ENCODE assay signal across 24 mouse cellular contexts in genomic region chr7:34698221-34698620, GRCm38 (mm10). TPM values are rescaled to one million over a fixed set of nuclear protein-coding genes. Genes with fewer than 3 reads are reported as not detected.
A peak's percentile ranks its signal among the peaks of the same experiment; 100 is the strongest.
DNase-seq lines count a peak whose midpoint lies in the region; ATAC-seq lines count a peak whose summit lies in the region.
"Had no signal": no experiment of that assay in that cellular context is flagged by ENCODE, and none has a peak within 500 bp of the region (broad histone marks: within the 10 kb centered on the region; RNA-seq: fewer than 3 reads in every experiment).

No protein-coding gene starts in this region.

- no peaks in the 10 kb centered on the region for H3K36me3 ChIP-seq in embryonic facial prominence, embryonic 11.5 days (replicated peaks; ENCODE audit: control insufficient read depth, insufficient read depth, low read depth, low read length)
- H3K36me3 ChIP-seq in embryonic facial prominence, embryonic 10.5 days (replicated peaks): no peaks in the 10 kb centered on the region
- H3K36me3 ChIP-seq in kidney, embryonic 16.5 days (ENCODE audit: insufficient read depth, low read length): no peaks in the 10 kb centered on the region
- H3K36me3 ChIP-seq in neural tube, embryonic 14.5 days (ENCODE audit: control insufficient read depth, insufficient read depth, low read length): no peaks in the 10 kb centered on the region
- H3K36me3 ChIP-seq: embryonic facial prominence, embryonic 12.5 days; embryonic facial prominence, embryonic 15.5 days; hindbrain, embryonic 12.5 days had no signal

- no peaks in the 10 kb centered on the region for H3K4me1 ChIP-seq in embryonic facial prominence, embryonic 11.5 days (ENCODE audit: control insufficient read depth, insufficient read depth, low read length)
- H3K4me1 ChIP-seq in embryonic facial prominence, embryonic 10.5 days: no peaks in the 10 kb centered on the region
- peaks cover 9% of the 10 kb centered on the region; the same call in 1 of the 2 replicates for H3K4me1 ChIP-seq in kidney, embryonic 16.5 days (ENCODE audit: insufficient read depth, low read length)
- 0 out of 2 replicates have a peak, but pooled peaks cover 3% of the 10 kb centered on the region for H3K4me1 ChIP-seq in neural tube, embryonic 14.5 days (ENCODE audit: control insufficient read depth, insufficient read depth, low read length)
- H3K4me1 ChIP-seq: embryonic facial prominence, embryonic 12.5 days; embryonic facial prominence, embryonic 15.5 days had no signal

- no peak overlapping the region for H3K9ac ChIP-seq in embryonic facial prominence, embryonic 11.5 days (replicated peaks; ENCODE audit: low read length)
- no peak overlapping the region for H3K9ac ChIP-seq in kidney, embryonic 16.5 days (replicated peaks; ENCODE audit: low read length)
- no peak overlapping the region for H3K9ac ChIP-seq in neural tube, embryonic 14.5 days (replicated peaks; ENCODE audit: low read depth, low read length)
- H3K9ac ChIP-seq: embryonic facial prominence, embryonic 12.5 days; embryonic facial prominence, embryonic 15.5 days; forebrain, postnatal 0 days; hindbrain, embryonic 12.5 days had no signal

- WGBS in embryonic facial prominence, embryonic 11.5 days: 86% methylated on average over 9 of the region's 9 CpGs
- 89% methylated on average over 9 of the region's 9 CpGs for WGBS in embryonic facial prominence, embryonic 10.5 days
- WGBS in kidney, embryonic 16.5 days: 16% methylated on average over 9 of the region's 9 CpGs
- 30% methylated on average over 9 of the region's 9 CpGs for WGBS in neural tube, embryonic 14.5 days

- no peaks in the 10 kb centered on the region for H3K9me3 ChIP-seq in embryonic facial prominence, embryonic 11.5 days (replicated peaks; ENCODE audit: control insufficient read depth, low read length)
- H3K9me3 ChIP-seq in embryonic facial prominence, embryonic 10.5 days: no peaks in the 10 kb centered on the region
- no peaks in the 10 kb centered on the region for H3K9me3 ChIP-seq in kidney, embryonic 16.5 days (ENCODE audit: low read length)
- H3K9me3 ChIP-seq in neural tube, embryonic 14.5 days (ENCODE audit: control insufficient read depth, low read length): no peaks in the 10 kb centered on the region
- H3K9me3 ChIP-seq: embryonic facial prominence, embryonic 12.5 days; embryonic facial prominence, embryonic 15.5 days; hindbrain, embryonic 12.5 days had no signal

- 0 out of 2 replicates have a peak, but pooled peaks have one; percentile 37 for ATAC-seq in embryonic facial prominence, embryonic 11.5 days (replicated peaks; ENCODE audit: insufficient number of reproducible peaks, low FRiP score, low TSS enrichment, low read depth)
- ATAC-seq in kidney, embryonic 16.5 days (ENCODE audit: low FRiP score, low TSS enrichment): 0 out of 2 replicates have a peak, but pooled peaks have one; percentile 41
- peak; percentile 30; the same call in 1 of the 2 replicates for ATAC-seq in neural tube, embryonic 14.5 days (ENCODE audit: low read depth)
- ATAC-seq: activated CD4-positive, CD25-positive, alpha-beta regulatory T cell, adult 4 months; forebrain, embryonic 14.5 days; forebrain, postnatal 0 days had no signal

- H3K4me2 ChIP-seq in embryonic facial prominence, embryonic 11.5 days (ENCODE audit: low read depth, low read length): no peak overlapping the region
- H3K4me2 ChIP-seq in kidney, embryonic 16.5 days (replicated peaks; ENCODE audit: low read depth, low read length): no peak overlapping the region
- H3K4me2 ChIP-seq in neural tube, embryonic 14.5 days (ENCODE audit: low read depth, low read length): no peak overlapping the region
- H3K4me2 ChIP-seq: embryonic facial prominence, embryonic 12.5 days; embryonic facial prominence, embryonic 15.5 days; heart, embryonic 11.5 days; hindbrain, embryonic 12.5 days had no signal

- H3K4me3 ChIP-seq in embryonic facial prominence, embryonic 11.5 days (ENCODE audit: low read depth, low read length): no peak overlapping the region
- no peak overlapping the region for H3K4me3 ChIP-seq in embryonic facial prominence, embryonic 10.5 days
- H3K4me3 ChIP-seq in kidney, embryonic 16.5 days (ENCODE audit: low read length): no peak overlapping the region
- no peak overlapping the region for H3K4me3 ChIP-seq in neural tube, embryonic 14.5 days (ENCODE audit: low read depth, low read length)
- H3K4me3 ChIP-seq: embryonic facial prominence, embryonic 12.5 days; embryonic facial prominence, embryonic 15.5 days; gastrocnemius, adult 2 months; hindbrain, embryonic 12.5 days had no signal

- H3K27me3 ChIP-seq in embryonic facial prominence, embryonic 11.5 days (ENCODE audit: control insufficient read depth, insufficient read depth, low read length): no peaks in the 10 kb centered on the region
- H3K27me3 ChIP-seq in embryonic facial prominence, embryonic 10.5 days (replicated peaks; ENCODE audit: low read depth, poor library complexity, severe bottlenecking): no peaks in the 10 kb centered on the region
- no peaks in the 10 kb centered on the region; the same call in 1 of the 2 replicates for H3K27me3 ChIP-seq in kidney, embryonic 16.5 days (ENCODE audit: insufficient read depth, low read length)
- no peaks in the 10 kb centered on the region for H3K27me3 ChIP-seq in neural tube, embryonic 14.5 days (ENCODE audit: control insufficient read depth, insufficient read depth, low read length)
- H3K27me3 ChIP-seq: embryonic facial prominence, embryonic 12.5 days; hindbrain, embryonic 12.5 days had no signal

- DNase-seq in embryonic facial prominence, embryonic 11.5 days (ENCODE audit: low spot score): no peak
- no peak for DNase-seq in embryonic facial prominence, embryonic 10.5 days (ENCODE audit: low spot score)
- no peak for DNase-seq in kidney, postnatal 25 days
- peak; percentile 35 to 57 for DNase-seq in kidney, postnatal 4 days
- DNase-seq in kidney, postnatal 36 days: no peak
- DNase-seq: adrenal gland, adult 8-10 months; adrenal gland, postnatal 25 days; cerebellum, adult 11-12 months; cerebellum, adult 8-10 months; cerebellum, postnatal 10 days; cerebellum, postnatal 36 days; embryo, embryonic 11 days; forebrain, postnatal 0 days; gastrocnemius, adult 2 months; gastrocnemius, postnatal 14 days; heart, adult 11 months had no signal

- no peak overlapping the region for H3K27ac ChIP-seq in embryonic facial prominence, embryonic 11.5 days (replicated peaks; ENCODE audit: low read depth, low read length)
- H3K27ac ChIP-seq in embryonic facial prominence, embryonic 10.5 days (replicated peaks): no peak overlapping the region
- no peak overlapping the region for H3K27ac ChIP-seq in kidney, embryonic 16.5 days (ENCODE audit: low read length)
- no peak overlapping the region for H3K27ac ChIP-seq in neural tube, embryonic 14.5 days (ENCODE audit: low read depth, low read length)
- H3K27ac ChIP-seq: embryonic facial prominence, embryonic 12.5 days; embryonic facial prominence, embryonic 15.5 days; gastrocnemius, adult 2 months; hindbrain, embryonic 12.5 days had no signal

RNA-seq across cellular contexts. Expression of gene Kctd15, which starts 41.7 kb away (rescaled TPM):
- polyA plus RNA-seq in embryonic facial prominence, embryonic 11.5 days (2014; fragmentation: Nextera tagmentation; extraction: Ambion mirVana): 20.7 and 27.6 TPM in 2 replicates
- 61.1 and 63.8 TPM in 2 replicates for polyA plus RNA-seq in embryonic facial prominence, embryonic 10.5 days (2016; fragmentation: Nextera tagmentation; extraction: Ambion mirVana)
- 41.6 and 41.9 TPM in 2 replicates for polyA plus RNA-seq in kidney, embryonic 16.5 days (2015; fragmentation: Nextera tagmentation; extraction: Ambion mirVana)
- polyA plus RNA-seq in neural tube, embryonic 14.5 days (2014; fragmentation: Nextera tagmentation; extraction: Ambion mirVana): 11.8 and 22.9 TPM in 2 replicates
- polyA plus RNA-seq: activated CD4-positive, CD25-positive, alpha-beta regulatory T cell, adult 4 months had no signal

Comparison
In these comparisons a context has a peak if more than half of its experiments do, and no peak if none do; other contexts are left out.
1. DNase-seq: peak in kidney, postnatal 4 days (2 of 2); none in embryonic facial prominence, embryonic 11.5 days (single experiment), embryonic facial prominence, embryonic 10.5 days (single experiment), kidney, postnatal 25 days (0 of 2) and kidney, postnatal 36 days (0 of 2).
2. Peak in every context shown above with its lines, with median percentiles within 50 percentile points of each other: ATAC-seq.